Mouse (Mus musculus) MEL (cell line): ENCODE results near the gene Cxcr5. TPM values are rescaled to one million over a fixed set of nuclear protein-coding genes. Genes with fewer than 3 reads are reported as not detected.

Source experiments
- DNase-seq: peaks from one replicate; pipeline ENCODE4 v3.0.0; 2011; ENCODE audit warnings: low read depth, low spot score
- H3K27ac ChIP-seq: 2 replicates; pipeline ENCODE4 v1.5.1; 2012; ENCODE audit warnings: low read depth, mild to moderate bottlenecking, control low read depth, low read length, moderate library complexity; ENCODE audit not compliant: control insufficient read depth
- H3K27me3 ChIP-seq, 2 experiments: fragments of 150-350 bp in 1 of 2; sonication (generic) in 1 of 2; 2 replicates each; pipeline ENCODE4 v1.6.1; 2012; ENCODE audit warnings: low read length in 2 of 2, mild to moderate bottlenecking in 2 of 2, improper control_type of control experiment in 1 of 2, moderate library complexity in 1 of 2; ENCODE audit not compliant: insufficient read depth in 2 of 2, control insufficient read depth in 1 of 2
- H3K36me3 ChIP-seq, 2 experiments: 2 replicates each; pipeline ENCODE4 v1.6.1; 2012 to 2014; ENCODE audit warnings: low read length in 2 of 2, improper control_type of control experiment in 1 of 2, inconsistent platforms in 1 of 2, mild to moderate bottlenecking in 1 of 2; ENCODE audit not compliant: insufficient read depth in 2 of 2, control insufficient read depth in 1 of 2
- H3K4me1 ChIP-seq, 2 experiments: fragments of 150-350 bp in 1 of 2; sonication (generic) in 1 of 2; 2 replicates each; pipeline ENCODE4 v1.6.1; 2012; ENCODE audit warnings: low read length in 2 of 2, improper control_type of control experiment in 1 of 2, mild to moderate bottlenecking in 1 of 2; ENCODE audit not compliant: insufficient read depth in 2 of 2, control insufficient read depth in 1 of 2
- H3K4me3 ChIP-seq, 2 experiments: fragments of 150-350 bp in 1 of 2; sonication (generic) in 1 of 2; 2 replicates each; pipeline ENCODE4 v1.5.1; 2012; ENCODE audit warnings: low read depth in 2 of 2, low read length in 2 of 2, mild to moderate bottlenecking in 2 of 2, moderate library complexity in 2 of 2, control low read depth in 1 of 2, improper control_type of control experiment in 1 of 2; ENCODE audit not compliant: control insufficient read depth in 1 of 2, insufficient read depth in 1 of 2
- H3K79me2 ChIP-seq: 2 replicates; pipeline ENCODE4 v1.6.1; 2012; ENCODE audit warnings: mild to moderate bottlenecking, low read length, moderate library complexity; ENCODE audit not compliant: control insufficient read depth, poor library complexity, insufficient read depth
- H3K9ac ChIP-seq: 2 replicates; pipeline ENCODE4 v1.6.1; 2012; ENCODE audit warnings: low read depth, mild to moderate bottlenecking, control low read depth, low read length, moderate library complexity; ENCODE audit not compliant: control insufficient read depth, poor library complexity, severe bottlenecking
- H3K9me3 ChIP-seq: fragments of 150-350 bp; sonication (generic); replicated peaks from 2 replicates; pipeline ENCODE4 v1.6.1; 2012; ENCODE audit warnings: mild to moderate bottlenecking, low read length, improper control_type of control experiment, moderate library complexity; ENCODE audit not compliant: insufficient read depth
- BHLHE40 ChIP-seq: IDR thresholded peaks from 2 replicates; pipeline ENCODE4 v1.6.1; 2012; ENCODE audit warnings: low read depth, mild to moderate bottlenecking, inconsistent platforms, low read length, improper control_type of control experiment, borderline replicate concordance
- CHD2 ChIP-seq: IDR thresholded peaks from 2 replicates; pipeline ENCODE4 v1.6.1; 2011; ENCODE audit warnings: low read length, improper control_type of control experiment
- CTCF ChIP-seq, 3 experiments: IDR thresholded peaks in 2 of 3; conservative IDR thresholded peaks in 1 of 3; 2 replicates each; pipeline ENCODE4 v1.5.1; 2011 to 2012; ENCODE audit warnings: low read length in 3 of 3, low read depth in 2 of 3, mild to moderate bottlenecking in 2 of 3, improper control_type of control experiment in 1 of 3, inconsistent platforms in 1 of 3, mixed read lengths in 1 of 3, moderate library complexity in 1 of 3; ENCODE audit not compliant: control insufficient read depth in 1 of 3, insufficient read depth in 1 of 3, poor library complexity in 1 of 3, severe bottlenecking in 1 of 3
- EP300 ChIP-seq, 2 experiments: IDR thresholded peaks; 2 replicates each; pipeline ENCODE4 v1.6.1; 2011; ENCODE audit warnings: improper control_type of control experiment in 2 of 2, low read length in 2 of 2, low read depth in 1 of 2, mild to moderate bottlenecking in 1 of 2
- ETS1 ChIP-seq: IDR thresholded peaks from 2 replicates; pipeline ENCODE4 v1.6.1; 2012; ENCODE audit warnings: low read depth, mild to moderate bottlenecking, inconsistent platforms, low read length, improper control_type of control experiment, moderate library complexity
- MAX ChIP-seq: IDR thresholded peaks from 2 replicates; pipeline ENCODE4 v1.6.1; 2011; ENCODE audit warnings: low read length, improper control_type of control experiment
- MXI1 ChIP-seq: IDR thresholded peaks from 2 replicates; pipeline ENCODE4 v1.6.1; 2011; ENCODE audit warnings: mild to moderate bottlenecking, low read depth, low read length, improper control_type of control experiment
- POLR2AphosphoS2 ChIP-seq: IDR thresholded peaks from 2 replicates; pipeline ENCODE4 v1.6.1; 2011; ENCODE audit warnings: low read length, improper control_type of control experiment
- POLR2AphosphoS5 ChIP-seq: IDR thresholded peaks from 2 replicates; pipeline ENCODE4 v1.6.1; 2012; ENCODE audit warnings: low read depth, borderline replicate concordance, mild to moderate bottlenecking, inconsistent platforms, low read length, moderate library complexity, mixed read lengths
- RAD21 ChIP-seq: IDR thresholded peaks from 2 replicates; pipeline ENCODE4 v1.6.1; 2011; ENCODE audit warnings: mild to moderate bottlenecking, low read depth, low read length, improper control_type of control experiment
- SMC3 ChIP-seq: IDR thresholded peaks from 2 replicates; pipeline ENCODE4 v1.6.1; 2011; ENCODE audit warnings: low read depth, low read length, improper control_type of control experiment
- TBP ChIP-seq: IDR thresholded peaks from 2 replicates; pipeline ENCODE4 v1.8.0; 2011; ENCODE audit warnings: low read depth, low read length, improper control_type of control experiment
- ZC3H11A ChIP-seq: IDR thresholded peaks from 2 replicates; pipeline ENCODE4 v1.6.1; 2012; ENCODE audit warnings: low read depth, mild to moderate bottlenecking, inconsistent platforms, low read length, improper control_type of control experiment
- polyA plus RNA-seq, 2 experiments: library from polyadenylated mRNA; stranded (reverse) in 1 of 2; unstranded in 1 of 2; fragments of >175 nt in 1 of 2; fragments of >200 nt in 1 of 2; gene quantifications; 2 replicates each; pipeline versions ENCODE4 v1.2.1 to v1.2.4; 2012; ENCODE audit warnings: low replicate concordance in 2 of 2, low read depth in 1 of 2; ENCODE audit not compliant: insufficient read length in 2 of 2, insufficient read depth in 1 of 2, missing spikeins in 1 of 2
- total RNA-seq: library from RNA; depleted of rRNA; stranded (reverse); fragments of 300-350 nt; gene quantifications from 2 replicates; pipeline ENCODE4 v1.2.3, GENCODE M21; 2012

The Cxcr5 gene
- total and polyA plus RNA-seq, 3 experiments = 0.18 TPM; not detected in 2

DNA sequence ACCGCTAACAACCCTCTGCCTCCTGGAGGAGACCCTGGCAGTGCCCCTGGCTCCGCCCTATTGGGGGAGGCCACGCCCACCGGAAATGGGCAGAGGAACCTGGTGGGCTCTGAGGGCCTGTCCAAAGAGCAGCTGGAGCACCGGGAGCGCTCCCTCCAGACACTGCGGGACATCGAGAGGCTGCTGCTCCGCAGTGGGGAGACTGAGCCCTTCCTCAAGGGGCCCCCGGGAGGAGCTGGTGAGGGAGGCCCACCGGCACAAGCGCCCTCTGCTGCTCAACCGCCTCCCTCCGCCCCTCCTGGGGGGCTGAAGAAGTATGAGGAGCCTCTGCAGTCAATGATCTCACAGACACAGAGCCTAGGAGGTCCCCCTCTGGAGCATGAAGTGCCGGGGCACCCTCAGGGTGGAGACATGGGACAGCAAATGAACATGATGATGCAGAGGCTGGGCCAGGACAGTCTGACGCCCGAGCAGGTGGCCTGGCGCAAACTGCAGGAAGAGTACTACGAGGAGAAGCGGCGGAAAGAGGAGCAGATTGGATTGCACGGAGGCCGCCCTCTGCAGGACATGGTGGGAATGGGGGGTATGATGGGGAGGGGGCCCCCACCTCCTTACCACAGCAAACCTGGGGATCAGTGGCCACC lies 55.7 kb downstream of the Cxcr5 start:
- H3K27me3 ChIP-seq = no peaks in the 10 kb centered on the region
- no peak for DNase-seq
- no peak overlapping the region for H3K4me3 ChIP-seq
- H3K9ac ChIP-seq = no peak overlapping the region
- no peaks in the 10 kb centered on the region for H3K4me1 ChIP-seq
- no peak overlapping the region for H3K27ac ChIP-seq
- no peak for TF ChIP-seq TBP
- TF ChIP-seq MAX = no peak
- TF ChIP-seq CTCF (IDR thresholded peaks at IDR 0.05 in 2 of 3, conservative IDR thresholded peaks at IDR 0.05 in 1 of 3; ENCODE audit: control insufficient read depth in 1 of 3, insufficient read depth in 1 of 3, low read depth in 2 of 3, low read length in 3 of 3, poor library complexity in 1 of 3, severe bottlenecking in 1 of 3) = peak in 1 of 3 experiments; percentile 31; a peak in 3 of 6 replicates
- no peaks in the 10 kb centered on the region for H3K36me3 ChIP-seq
- H3K79me2 ChIP-seq = no peaks in the 10 kb centered on the region
- no peaks in the 10 kb centered on the region for H3K9me3 ChIP-seq

DNA sequence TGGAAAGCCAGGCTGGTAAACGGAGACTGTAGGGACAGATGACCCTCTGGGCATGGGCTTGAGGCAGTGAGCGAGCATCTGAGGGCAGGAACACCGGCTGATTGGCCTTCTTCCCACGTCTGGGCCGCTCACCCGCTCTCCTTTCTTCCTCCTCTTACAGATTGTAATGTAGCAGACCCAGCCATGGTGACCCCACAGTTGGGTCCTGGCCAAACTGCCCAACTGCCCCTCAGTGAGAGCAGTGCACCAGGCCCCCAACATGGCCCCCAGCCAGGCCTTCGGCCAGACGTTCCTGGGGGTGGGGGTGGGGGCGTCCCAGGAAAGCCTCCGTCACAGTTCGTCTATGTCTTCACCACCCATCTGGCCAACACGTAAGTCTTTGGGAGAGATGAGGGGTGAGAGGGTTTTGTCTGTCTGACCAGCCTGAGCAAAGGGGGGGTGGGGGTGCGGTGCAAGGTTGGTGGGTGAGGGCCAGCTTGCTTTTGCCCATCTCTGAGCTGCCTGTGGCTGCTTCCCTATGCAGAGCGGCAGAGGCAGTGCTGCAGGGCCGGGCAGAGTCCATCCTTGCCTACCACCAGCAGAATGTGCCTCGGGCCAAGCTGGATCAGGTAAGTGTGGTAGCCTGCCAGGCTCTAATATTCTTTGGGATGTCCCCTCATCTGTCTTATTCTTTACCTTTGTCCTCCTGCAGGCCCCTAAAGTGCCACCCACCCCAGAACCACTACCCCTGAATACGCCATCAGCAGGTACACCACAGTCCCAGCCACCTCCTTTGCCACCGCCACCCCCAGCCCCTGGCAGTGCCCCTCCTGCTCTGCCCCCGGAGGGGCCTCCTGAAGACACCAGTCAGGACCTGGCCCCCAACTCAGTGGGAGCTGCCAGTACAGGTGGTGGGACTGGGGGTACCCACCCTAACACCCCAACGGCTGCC lies 56.5 kb downstream of the Cxcr5 start:
- Histone ChIP-seq H3K79me2 (no peaks in the 10 kb centered on the region), H3K36me3 (no peaks in the 10 kb centered on the region), H3K27me3 (no peaks in the 10 kb centered on the region), H3K9ac (no peak overlapping the region), H3K9me3 (no peaks in the 10 kb centered on the region), H3K4me1 (no peaks in the 10 kb centered on the region), H3K27ac (no peak overlapping the region), H3K4me3 (no peak overlapping the region)
- TF ChIP-seq MXI1 (no peak), BHLHE40 (no peak), EP300 (IDR thresholded peaks at IDR 0.05; ENCODE audit: low read depth in 1 of 2, low read length in 2 of 2) (no peak)
- no peak for DNase-seq

DNA sequence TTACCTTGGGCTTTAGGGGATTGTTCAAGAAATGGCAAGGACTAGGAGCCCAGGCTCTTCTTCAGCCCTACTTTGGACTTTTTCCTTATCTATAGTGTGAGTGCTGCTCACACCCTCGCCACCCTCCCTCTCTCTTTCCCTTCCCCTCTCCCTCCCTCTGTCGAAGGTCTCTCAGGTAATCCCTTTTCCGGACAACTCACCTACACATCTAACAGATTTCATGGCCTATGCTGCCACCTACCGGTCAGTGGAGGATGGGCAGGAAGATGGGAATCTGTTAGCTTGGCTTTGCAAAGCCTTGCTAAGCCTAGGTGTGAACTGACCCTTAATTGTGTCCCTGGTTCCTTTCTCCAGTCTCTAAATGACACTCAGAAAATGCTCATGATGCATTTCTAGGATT lies 59.7 kb downstream of the Cxcr5 start:
- Histone ChIP-seq H3K79me2 (no peaks in the 10 kb centered on the region), H3K9ac (no peak overlapping the region), H3K4me3 (no peak overlapping the region), H3K4me1 (no peaks in the 10 kb centered on the region), H3K27ac (no peak overlapping the region), H3K36me3 (no peaks in the 10 kb centered on the region)
- peak; percentile 71 for DNase-seq
- peak; percentile 96 for TF ChIP-seq RAD21
- no peak for TF ChIP-seq CHD2
- TF ChIP-seq EP300 (IDR thresholded peaks at IDR 0.05; ENCODE audit: low read depth in 1 of 2, low read length in 2 of 2) = no peak
- TF ChIP-seq SMC3 = peak; percentile 85
- TF ChIP-seq CTCF (IDR thresholded peaks at IDR 0.05 in 2 of 3, conservative IDR thresholded peaks at IDR 0.05 in 1 of 3; ENCODE audit: control insufficient read depth in 1 of 3, insufficient read depth in 1 of 3, low read depth in 2 of 3, low read length in 3 of 3, poor library complexity in 1 of 3, severe bottlenecking in 1 of 3) = peak; percentile 91 to 97 (median 92)
- TF ChIP-seq ETS1 = no peak
- TF ChIP-seq MXI1 = no peak
- no peak for TF ChIP-seq POLR2AphosphoS5
- TF ChIP-seq POLR2AphosphoS2 = no peak
- peak; percentile 82 for TF ChIP-seq ZC3H11A
- TF ChIP-seq, all 39 proteins: peak for 4
- Histone ChIP-seq H3K27me3 (no peaks in the 10 kb centered on the region), H3K9me3 (no peaks in the 10 kb centered on the region)
